Mouse (Mus musculus): ENCODE measurements around the gene Arid4b.

DNA sequence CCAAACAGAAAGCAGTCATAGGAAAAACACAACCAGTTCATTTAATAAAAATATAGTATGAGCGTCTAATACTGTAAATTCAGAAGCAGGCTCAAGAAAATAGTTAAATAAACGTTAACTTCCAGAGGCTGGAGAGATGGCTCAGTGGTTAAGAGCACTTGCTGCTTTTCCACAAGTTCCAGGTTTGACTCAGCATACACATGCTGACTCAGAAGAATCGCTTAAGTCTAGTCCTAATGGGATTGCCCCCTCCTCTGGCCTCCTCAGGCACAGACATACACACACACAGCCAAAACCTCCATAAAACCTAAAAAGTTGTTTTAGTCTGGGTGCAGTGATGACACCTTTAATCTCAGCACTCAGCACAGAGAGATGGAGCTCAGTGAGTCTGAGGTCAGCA lies 6.2 kb upstream of the Arid4b start:
- TF ChIP-seq POLR2A (IDR thresholded peaks at IDR 0.05; ENCODE audit: borderline replicate concordance, insufficient read depth, low read length) (no peak), CTCF (IDR thresholded peaks at IDR 0.05; ENCODE audit: borderline replicate concordance, insufficient read depth, low read depth, low read length) (no peak)

Measured in cerebellum, adult 2 months (tissue).